Mouse (Mus musculus) colon, adult 2 months (tissue): Measurements from ENCODE around the gene Sh3bp4. TPM values are rescaled to one million over a fixed set of nuclear protein-coding genes. Genes with fewer than 3 reads are reported as not detected.

ENCODE experiments used
- polyA plus RNA-seq: library from polyadenylated mRNA; depleted of rRNA; stranded (reverse); fragments of >200 nt; gene quantifications from 2 replicates; pipeline ENCODE4 v1.2.3, GENCODE M21; 2012; rRNA removed

Gene Sh3bp4
- polyA plus RNA-seq, result 15.0 and 18.1 TPM in 2 replicates

DNA sequence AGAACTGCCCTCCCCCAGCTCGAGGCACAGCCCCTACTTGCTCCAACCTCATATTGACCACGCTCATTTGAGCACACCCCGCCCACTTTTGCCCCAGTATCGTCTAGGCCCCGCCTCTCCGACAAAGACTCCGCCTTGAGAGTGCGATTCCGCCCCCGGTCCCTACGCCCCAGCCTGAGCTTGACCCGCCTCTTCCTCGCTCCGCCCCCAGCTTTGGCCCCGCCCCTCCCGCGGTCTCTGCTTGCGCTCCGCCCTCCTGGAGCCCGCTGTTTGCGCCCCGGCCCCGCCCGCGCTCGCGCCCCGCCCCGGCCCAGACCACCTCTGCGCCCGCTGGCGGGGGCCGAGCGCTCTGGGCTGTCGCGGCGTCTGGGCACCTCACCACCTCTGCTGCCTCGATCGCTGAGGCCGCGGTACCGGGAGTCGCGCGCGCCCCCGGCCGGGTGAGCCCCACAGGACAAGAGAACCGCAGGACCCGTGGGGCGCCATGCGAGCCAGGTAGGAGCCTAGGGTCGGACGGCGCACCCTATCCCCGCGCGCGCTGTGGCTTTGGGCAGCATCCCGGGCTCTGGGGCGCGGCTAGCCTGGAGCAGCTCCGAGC is at the start of gene Sh3bp4:
Gene Sh3bp4, plus strand, starts transcription at position 313 of the 598 bp plus-strand sequence.

